Mouse (Mus musculus) heart, embryonic 11.5 days (tissue): ENCODE measurements at regions not wholly inside any gene's neighbourhood (a gene's known extent, or its start where the extent isn't known, plus 50 kb on each side); places are given as distances from the start of the nearest gene placed in this dataset.

Experiments
- ATAC-seq: fragments of 200-750 bp; cut with Nextera tagmentation; replicated peaks from 2 replicates; pipeline ENCODE4 v1.8.0; 2017; ENCODE audit warnings: moderate library complexity; ENCODE audit not compliant: insufficient number of reproducible peaks, low FRiP score, low TSS enrichment
- H3K27ac ChIP-seq: fragments of 300-500 bp; sonication (generic); 2 replicates; pipeline ENCODE4 v1.5.1; 2014; ENCODE audit warnings: mild to moderate bottlenecking, low read depth, low read length
- H3K27me3 ChIP-seq: fragments of 300-500 bp; sonication (generic); 2 replicates; pipeline ENCODE4 v1.6.1; 2014; ENCODE audit warnings: mild to moderate bottlenecking, low read length, mixed read lengths; ENCODE audit not compliant: control insufficient read depth, insufficient read depth
- H3K36me3 ChIP-seq: fragments of 300-500 bp; sonication (generic); 2 replicates; pipeline ENCODE4 v1.6.1; 2014; ENCODE audit warnings: mild to moderate bottlenecking, low read length, moderate library complexity, mixed read lengths; ENCODE audit not compliant: control insufficient read depth, insufficient read depth
- H3K4me1 ChIP-seq: fragments of 300-500 bp; sonication (generic); 2 replicates; pipeline ENCODE4 v1.6.1; 2014; ENCODE audit warnings: low read length; ENCODE audit not compliant: control insufficient read depth, insufficient read depth
- H3K4me2 ChIP-seq: fragments of 300-500 bp; sonication (generic); 2 replicates; pipeline ENCODE4 v1.6.1; 2014; ENCODE audit warnings: mild to moderate bottlenecking, moderate library complexity
- H3K4me3 ChIP-seq: fragments of 300-500 bp; sonication (generic); 2 replicates; pipeline ENCODE4 v1.5.1; 2014; ENCODE audit warnings: low read depth, low read length
- H3K9ac ChIP-seq: fragments of 300-500 bp; sonication (generic); 2 replicates; pipeline ENCODE4 v1.6.1; 2014; ENCODE audit warnings: mild to moderate bottlenecking, low read depth, low read length, moderate library complexity
- H3K9me3 ChIP-seq: fragments of 300-500 bp; sonication (generic); replicated peaks from 2 replicates; pipeline ENCODE4 v1.6.1; 2016; ENCODE audit warnings: low read length; ENCODE audit not compliant: control insufficient read depth
- WGBS: fragments of 180-500 bp; shearing (Covaris S2); extraction: QIAGEN DNeasy Blood & Tissue Kit; methylation state at CpG from one replicate; pipeline ENCODE4 v1.1.7; 2014; ENCODE audit not compliant: insufficient replicate concordance; 5-methylcytosine and 5-hydroxymethylcytosine counted together

DNA sequence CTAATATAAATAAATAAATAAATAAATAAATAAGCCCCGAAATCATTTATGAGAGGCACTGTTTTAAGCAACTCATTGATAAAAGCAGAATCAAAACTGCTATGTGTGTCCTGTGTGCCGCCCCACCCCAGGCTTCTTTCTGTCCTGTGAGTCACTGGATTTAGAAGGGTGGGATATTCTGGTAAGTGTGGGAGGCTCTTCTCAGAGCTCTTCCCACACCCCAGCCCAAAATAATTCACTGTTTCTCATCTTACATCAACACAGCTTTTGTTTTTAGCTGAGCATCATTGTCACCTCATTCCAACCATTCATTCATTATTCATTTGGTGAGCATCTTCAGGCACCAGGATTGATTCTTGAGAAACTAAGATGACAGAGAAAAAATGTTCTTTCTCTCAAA lies 118.4 kb downstream of the Barx2 start:
- Histone ChIP-seq H3K27me3 (no peaks in the 10 kb centered on the region), H3K4me2 (no peak overlapping the region), H3K36me3 (no peaks in the 10 kb centered on the region), H3K4me3 (no peak overlapping the region), H3K27ac (no peak overlapping the region), H3K9me3 (no peaks in the 10 kb centered on the region; the same call in 1 of the 2 replicates), H3K4me1 (no peaks in the 10 kb centered on the region), H3K9ac (no peak overlapping the region)
- ATAC-seq = no peak
- WGBS = 93% methylated on average over 2 of the region's 2 CpGs

DNA sequence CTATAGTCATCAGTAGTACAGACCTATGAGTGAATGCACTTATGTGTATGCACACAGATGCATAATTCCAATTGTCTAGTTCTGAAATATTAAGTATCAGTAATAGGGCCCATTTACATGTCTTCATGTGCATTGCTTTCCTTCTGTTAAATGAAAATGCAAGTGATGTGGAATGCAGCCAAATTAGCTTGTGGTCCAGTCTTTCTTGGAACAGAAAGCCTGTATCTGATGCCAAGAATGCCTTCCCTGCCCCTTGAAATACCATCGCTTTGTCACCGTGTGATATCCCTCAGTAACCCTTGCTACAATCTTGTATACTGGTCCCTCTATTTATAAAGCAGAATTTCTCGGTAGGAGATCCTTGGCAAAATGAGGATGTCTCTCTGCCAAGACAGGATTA lies 137.3 kb downstream of the Barx2 start:
- 74% methylated on average over 3 of the region's 3 CpGs for WGBS
- ATAC-seq = no peak
- H3K27ac ChIP-seq = no peak overlapping the region
- H3K9me3 ChIP-seq = no peaks in the 10 kb centered on the region
- H3K4me2 ChIP-seq = no peak overlapping the region
- no peak overlapping the region for H3K9ac ChIP-seq
- H3K27me3 ChIP-seq = no peaks in the 10 kb centered on the region
- H3K4me3 ChIP-seq = no peak overlapping the region
- H3K4me1 ChIP-seq = no peaks in the 10 kb centered on the region
- H3K36me3 ChIP-seq = no peaks in the 10 kb centered on the region

DNA sequence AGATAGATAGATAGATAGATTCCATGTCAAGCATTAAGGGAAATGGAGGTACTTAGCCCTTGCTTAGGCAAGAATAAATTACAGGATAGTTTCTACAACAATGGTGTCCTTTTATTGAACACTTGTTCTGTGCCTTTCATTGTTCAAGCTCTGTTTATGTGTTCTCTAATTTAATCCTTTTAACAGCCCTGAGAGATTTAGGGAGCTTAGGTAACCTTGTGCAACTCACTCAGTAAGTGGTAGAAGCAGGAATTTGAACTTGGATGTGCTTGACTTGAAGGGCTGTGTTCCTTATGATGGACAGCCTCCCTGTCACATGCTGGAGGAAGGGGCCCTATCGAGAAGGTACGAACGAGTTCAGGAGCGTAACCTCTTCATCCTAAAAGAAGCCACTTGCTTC lies 147.9 kb downstream of the Barx2 start:
- no peaks in the 10 kb centered on the region for H3K36me3 ChIP-seq
- no peak overlapping the region for H3K9ac ChIP-seq
- H3K4me2 ChIP-seq = no peak overlapping the region
- no peak for ATAC-seq
- H3K4me3 ChIP-seq = no peak overlapping the region
- WGBS = 91% methylated on average over 4 of the region's 4 CpGs
- H3K9me3 ChIP-seq = no peaks in the 10 kb centered on the region
- H3K27ac ChIP-seq = no peak overlapping the region
- no peaks in the 10 kb centered on the region for H3K27me3 ChIP-seq
- H3K4me1 ChIP-seq = no peaks in the 10 kb centered on the region

DNA sequence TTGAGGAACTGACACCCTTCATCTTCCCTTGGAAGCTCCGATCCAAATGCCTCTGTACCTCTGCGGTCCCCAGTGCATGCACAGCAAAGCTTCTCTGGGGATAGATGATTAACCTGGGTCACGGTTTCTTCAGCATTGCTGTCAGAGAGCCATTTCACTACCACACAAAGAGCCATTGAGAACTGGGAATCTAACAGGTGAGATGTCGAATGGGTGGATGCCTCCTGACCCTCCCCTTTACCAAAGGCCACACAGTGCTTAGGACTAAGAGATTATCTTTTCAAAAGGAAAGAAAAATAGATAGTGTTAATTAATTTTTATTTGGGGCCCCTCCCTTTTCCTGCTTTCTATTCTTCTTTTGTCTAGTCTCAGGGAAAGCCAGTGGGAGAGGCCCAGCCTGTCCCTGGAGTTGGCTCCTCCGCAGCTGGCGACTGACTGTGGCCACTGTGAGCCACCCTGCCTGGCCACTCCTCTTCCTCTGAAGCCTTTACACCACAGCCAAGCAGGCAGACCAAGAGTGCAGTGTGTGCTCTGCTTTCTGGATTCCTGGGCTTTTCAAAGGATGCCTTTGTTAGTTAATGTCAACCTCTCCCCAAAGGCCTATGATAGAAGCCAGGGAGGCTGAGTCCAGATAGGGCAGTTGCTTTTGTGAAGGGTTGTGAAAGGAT lies 155.2 kb downstream of the Barx2 start:
- Histone ChIP-seq H3K4me3 (no peak overlapping the region), H3K27ac (no peak overlapping the region), H3K4me1 (no peaks in the 10 kb centered on the region), H3K9me3 (no peaks in the 10 kb centered on the region), H3K27me3 (no peaks in the 10 kb centered on the region), H3K9ac (no peak overlapping the region), H3K4me2 (no peak overlapping the region), H3K36me3 (no peaks in the 10 kb centered on the region)
- 60% methylated on average over 6 of the region's 6 CpGs for whole genome bisulfite sequencing
- ATAC-seq = no peak

DNA sequence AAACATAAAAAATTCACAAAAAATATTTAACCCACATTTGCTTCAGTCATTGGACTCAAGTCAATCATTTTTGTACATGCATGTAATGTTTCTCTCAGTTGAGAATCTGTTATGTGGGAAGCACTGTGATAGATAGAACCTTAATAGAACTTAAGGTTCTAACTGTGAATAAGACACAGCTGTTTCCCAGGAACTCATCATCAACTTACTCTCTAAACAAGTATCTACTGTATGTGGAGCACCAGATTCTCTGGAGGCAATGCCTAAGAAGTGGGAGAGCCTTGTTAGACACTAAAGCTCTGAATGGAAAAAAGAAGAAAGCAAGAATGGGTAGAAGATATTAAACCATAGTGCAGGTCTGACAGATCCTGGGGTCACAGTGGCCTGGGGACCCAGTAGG lies 182.8 kb downstream of the Barx2 start:
- no peak overlapping the region for H3K9ac ChIP-seq
- H3K27me3 ChIP-seq = no peaks in the 10 kb centered on the region
- ATAC-seq = no peak
- H3K36me3 ChIP-seq = no peaks in the 10 kb centered on the region
- H3K4me1 ChIP-seq = no peaks in the 10 kb centered on the region
- no peak overlapping the region for H3K27ac ChIP-seq
- H3K9me3 ChIP-seq = no peaks in the 10 kb centered on the region
- no peak overlapping the region for H3K4me2 ChIP-seq
- no peak overlapping the region for H3K4me3 ChIP-seq

DNA sequence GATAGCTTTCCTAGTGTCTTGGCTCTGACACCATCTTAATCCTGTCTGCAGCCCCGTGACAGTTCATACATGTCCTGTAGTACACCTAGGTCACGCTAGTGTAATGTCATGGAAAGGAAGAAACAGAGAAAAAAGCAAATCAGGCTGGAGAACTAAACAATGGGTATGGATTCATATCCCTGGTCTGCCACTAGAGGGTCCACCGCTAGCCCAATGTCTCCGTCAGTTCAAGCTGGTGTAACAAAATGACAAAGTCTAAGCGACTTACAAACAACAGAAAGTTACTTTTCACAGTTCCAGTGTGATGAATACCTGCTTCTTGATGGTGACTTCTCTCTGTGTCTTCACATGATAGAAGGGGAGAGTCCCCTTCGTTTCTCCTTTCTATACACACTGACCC lies 194.0 kb downstream of the Barx2 start:
- no peak overlapping the region for H3K9ac ChIP-seq
- peaks cover 2% of the 10 kb centered on the region; the same call in 1 of the 2 replicates for H3K4me1 ChIP-seq
- H3K4me2 ChIP-seq = no peak overlapping the region
- no peaks in the 10 kb centered on the region for H3K27me3 ChIP-seq
- H3K27ac ChIP-seq = no peak overlapping the region
- no peak overlapping the region for H3K4me3 ChIP-seq
- no peaks in the 10 kb centered on the region for H3K36me3 ChIP-seq
- H3K9me3 ChIP-seq = no peaks in the 10 kb centered on the region
- 64% methylated on average over 6 of the region's 6 CpGs for WGBS
- no peak for ATAC-seq

DNA sequence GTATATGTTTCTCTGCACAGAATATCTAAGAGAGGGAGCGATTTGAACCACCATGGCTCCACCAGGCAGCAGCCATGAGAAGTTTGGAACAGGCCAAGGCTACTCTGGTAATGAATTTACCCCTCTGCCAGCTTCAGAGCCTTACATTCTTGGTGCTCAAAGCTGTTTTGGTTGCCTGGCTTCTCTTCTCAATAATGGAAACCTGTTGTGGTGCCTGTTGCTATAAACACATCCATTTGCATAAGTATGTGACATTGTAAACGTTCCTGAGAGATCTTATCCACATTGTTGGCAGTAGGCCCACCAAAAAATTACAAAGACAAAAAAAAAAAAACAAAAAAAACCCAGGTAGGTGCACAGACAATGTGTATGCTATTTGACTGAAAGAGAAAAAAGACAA lies 203.2 kb downstream of the Barx2 start:
- Histone ChIP-seq H3K4me1 (peaks cover 4% of the 10 kb centered on the region), H3K9me3 (no peaks in the 10 kb centered on the region), H3K27ac (no peak overlapping the region), H3K4me3 (no peak overlapping the region), H3K9ac (no peak overlapping the region), H3K4me2 (no peak overlapping the region), H3K27me3 (no peaks in the 10 kb centered on the region), H3K36me3 (no peaks in the 10 kb centered on the region)
- WGBS = 52% methylated on average over 2 of the region's 2 CpGs
- ATAC-seq = no peak

DNA sequence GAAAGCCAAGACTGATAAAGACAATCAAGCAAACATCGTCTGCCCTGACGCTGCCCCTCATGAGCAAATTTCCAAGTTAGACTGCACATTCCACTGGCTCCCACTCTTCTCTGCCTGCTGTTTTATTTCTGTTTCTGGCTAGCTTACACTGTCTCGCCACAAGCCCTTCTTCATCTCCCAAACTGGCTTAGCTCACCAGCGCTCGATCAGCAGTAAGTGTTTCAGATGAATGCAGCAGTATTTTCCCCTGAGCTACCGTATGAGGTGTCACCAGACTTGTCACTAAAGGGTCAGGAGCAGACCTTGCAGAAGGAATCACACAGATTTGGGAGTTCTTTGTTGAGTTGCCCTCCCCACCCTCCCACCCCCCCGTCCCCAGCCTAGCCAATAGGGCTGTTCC lies 206.6 kb downstream of the Barx2 start:
- WGBS = 47% methylated on average over 6 of the region's 7 CpGs

DNA sequence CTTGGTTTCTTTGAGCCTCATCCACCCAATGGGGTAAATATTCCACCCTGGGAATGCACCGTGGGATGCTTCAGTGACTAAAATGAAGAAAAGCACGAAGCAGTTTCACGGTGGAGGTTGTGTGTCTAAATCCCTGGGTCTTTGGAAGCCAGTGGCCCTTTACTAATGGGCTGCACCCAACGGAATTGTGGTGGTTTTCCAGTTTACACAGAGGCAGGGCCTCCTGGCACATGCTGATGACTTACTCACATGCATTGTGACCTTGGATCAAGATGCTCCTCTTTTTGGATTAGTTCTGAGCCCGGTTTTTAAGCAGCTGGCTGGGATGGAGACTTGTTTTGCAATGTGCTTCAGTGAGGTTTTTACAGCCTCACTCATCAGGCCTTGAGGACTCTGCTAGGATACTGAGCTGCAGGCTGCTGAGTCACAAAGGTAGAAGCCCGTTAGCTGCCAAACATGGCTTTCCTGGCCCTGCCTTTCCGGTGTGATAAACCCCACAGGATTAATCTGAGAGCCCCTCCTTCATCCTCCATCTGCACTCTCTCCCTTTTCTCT lies 222.3 kb downstream of the Barx2 start:
- Histone ChIP-seq H3K4me2 (no peak overlapping the region), H3K9me3 (no peaks in the 10 kb centered on the region), H3K36me3 (no peaks in the 10 kb centered on the region), H3K9ac (no peak overlapping the region), H3K27me3 (no peaks in the 10 kb centered on the region), H3K27ac (no peak overlapping the region), H3K4me1 (no peaks in the 10 kb centered on the region), H3K4me3 (no peak overlapping the region)
- no peak for ATAC-seq
- WGBS = 73% methylated on average over 7 of the region's 7 CpGs

More for the DNA sequence above, 206.6 kb downstream of the Barx2 start:
- H3K27ac ChIP-seq = no peak overlapping the region
- H3K9ac ChIP-seq = no peak overlapping the region
- no peak overlapping the region; the same call in 1 of the 2 replicates for H3K4me2 ChIP-seq
- no peaks in the 10 kb centered on the region; the same call in 1 of the 2 replicates for H3K4me1 ChIP-seq
- no peaks in the 10 kb centered on the region for H3K9me3 ChIP-seq
- no peaks in the 10 kb centered on the region for H3K36me3 ChIP-seq
- ATAC-seq = no peak
- H3K4me3 ChIP-seq = no peak overlapping the region
- H3K27me3 ChIP-seq = no peaks in the 10 kb centered on the region
